Mouse (Mus musculus): ENCODE measurements around the gene Gtf2h3. TPM values are rescaled to one million over a fixed set of nuclear protein-coding genes. Genes with fewer than 3 reads are reported as not detected.

Gtf2h3 gene
- polyA plus RNA-seq (2016; fragmentation: Nextera tagmentation; extraction: Ambion mirVana): 81.4 and 98.7 TPM in 2 replicates

DNA sequence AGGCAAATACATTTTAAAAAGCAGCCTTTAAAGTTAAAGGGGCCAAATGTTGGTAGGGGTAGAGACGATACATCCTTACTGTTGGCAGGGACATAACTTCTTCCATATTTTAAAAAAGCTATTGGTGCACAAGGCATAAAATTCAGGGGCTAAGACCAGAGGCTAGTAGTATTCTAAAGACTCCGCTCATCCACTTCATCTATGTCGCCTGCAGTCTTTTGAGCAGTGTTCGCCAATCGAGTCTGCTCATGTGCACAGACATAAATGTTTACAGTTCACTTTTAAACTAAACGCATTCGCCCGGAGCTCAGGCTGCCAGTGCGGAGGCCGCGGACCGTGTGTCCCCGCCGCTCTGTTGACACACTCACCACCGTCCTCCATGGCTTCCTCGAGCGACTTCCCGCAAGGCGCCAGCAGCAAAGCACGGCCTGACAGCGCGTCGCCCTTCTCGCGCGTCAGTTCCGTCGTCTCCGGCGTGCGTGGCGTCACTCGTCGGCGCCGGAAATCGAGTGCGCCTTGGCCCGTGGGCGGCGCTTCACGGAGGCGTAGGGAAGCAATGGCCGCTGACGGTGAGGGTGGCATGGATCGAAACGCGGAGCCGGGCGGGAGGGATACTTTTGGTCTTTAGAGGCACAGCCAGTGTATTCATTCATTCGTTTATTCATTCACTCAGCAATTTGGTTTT lies at the start of gene Gtf2h3, which contains the start of gene Eif2b1:
Gene Gtf2h3 (plus strand): TSS at position 508 of the 685 bp plus-strand sequence.
Gene Eif2b1 (minus strand): TSS at position 499 of the 685 bp plus-strand sequence.
- Histone ChIP-seq H3K9me3 (no peaks in the 10 kb centered on the region), H3K27me3 (ENCODE audit: insufficient read depth, poor library complexity, severe bottlenecking) (no peaks in the 10 kb centered on the region), H3K4me1 (replicated peaks) (peaks cover 27% of the 10 kb centered on the region), H3K4me3 (peak within 1 kb of the TSS; percentile 86), H3K27ac (peak within 1 kb of the TSS; percentile 79), H3K36me3 (peaks cover 54% of the 10 kb centered on the region)
- peak; percentile 93 for DNase-seq (ENCODE audit: low spot score)
- WGBS: under 1% methylated on average over 51 of the region's 51 CpGs

DNA sequence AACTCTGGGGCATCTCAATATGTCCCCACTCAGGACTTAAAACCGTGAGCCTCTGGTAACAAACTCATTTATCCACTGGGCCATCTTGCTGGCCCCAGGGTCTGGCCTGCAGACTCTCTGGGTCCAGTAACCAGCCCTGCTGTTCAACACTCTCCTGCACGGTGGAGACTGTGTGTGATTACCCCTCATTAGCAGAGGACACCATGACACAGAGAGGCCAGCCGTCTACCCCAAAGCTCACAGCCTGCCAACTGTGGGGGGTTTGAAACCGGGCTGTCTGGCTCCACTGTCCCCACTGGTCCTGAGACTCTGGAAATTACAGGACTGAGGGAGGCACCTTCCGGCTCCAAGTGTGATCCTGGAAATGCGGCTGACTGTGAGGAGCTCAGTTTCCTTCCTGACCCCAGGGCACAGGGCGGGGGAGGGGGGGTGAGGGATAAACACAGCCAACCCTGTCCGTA lies 49.7 kb upstream of the Gtf2h3 start:
- peak overlapping the region; percentile 87 for H3K4me3 ChIP-seq
- H3K27me3 ChIP-seq (ENCODE audit: insufficient read depth, poor library complexity, severe bottlenecking): no peaks in the 10 kb centered on the region
- peak overlapping the region; percentile 80 for H3K27ac ChIP-seq
- H3K9me3 ChIP-seq: no peaks in the 10 kb centered on the region
- H3K36me3 ChIP-seq: peaks cover 30% of the 10 kb centered on the region
- no peak for DNase-seq (ENCODE audit: low spot score)
- 38% methylated on average over 8 of the region's 8 CpGs for WGBS
- H3K4me1 ChIP-seq (replicated peaks): peaks cover 49% of the 10 kb centered on the region

DNA sequence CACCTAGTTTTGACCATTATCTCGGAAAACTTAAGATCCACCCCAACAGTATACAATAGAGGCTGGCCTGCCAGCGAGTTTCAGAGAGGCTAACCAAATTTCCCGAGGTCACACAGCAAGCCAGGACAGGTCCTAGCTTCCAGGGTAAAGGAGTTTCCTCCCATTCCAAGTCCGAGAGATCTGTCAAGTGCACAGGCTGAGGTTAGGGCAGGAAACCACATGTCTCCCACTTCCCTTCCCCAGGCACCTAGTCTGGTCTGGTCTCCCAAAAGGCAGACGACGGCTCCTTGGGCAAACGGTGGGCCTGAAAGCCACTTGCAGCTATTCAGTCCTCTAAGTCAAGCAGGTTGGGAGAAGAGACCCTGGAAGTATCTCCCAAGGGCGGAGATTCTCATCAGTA lies 49.2 kb upstream of the Gtf2h3 start:
- H3K9me3 ChIP-seq: no peaks in the 10 kb centered on the region
- H3K4me1 ChIP-seq (replicated peaks): peaks cover 49% of the 10 kb centered on the region
- no peaks in the 10 kb centered on the region for H3K27me3 ChIP-seq (ENCODE audit: insufficient read depth, poor library complexity, severe bottlenecking)
- WGBS: 67% methylated on average over 8 of the region's 8 CpGs
- H3K4me3 ChIP-seq: peak overlapping the region; percentile 87
- DNase-seq (ENCODE audit: low spot score): no peak
- 0 out of 2 replicates have a peak overlapping the region, but pooled peaks have one; percentile 80 for H3K27ac ChIP-seq
- H3K36me3 ChIP-seq: peaks cover 25% of the 10 kb centered on the region

DNA sequence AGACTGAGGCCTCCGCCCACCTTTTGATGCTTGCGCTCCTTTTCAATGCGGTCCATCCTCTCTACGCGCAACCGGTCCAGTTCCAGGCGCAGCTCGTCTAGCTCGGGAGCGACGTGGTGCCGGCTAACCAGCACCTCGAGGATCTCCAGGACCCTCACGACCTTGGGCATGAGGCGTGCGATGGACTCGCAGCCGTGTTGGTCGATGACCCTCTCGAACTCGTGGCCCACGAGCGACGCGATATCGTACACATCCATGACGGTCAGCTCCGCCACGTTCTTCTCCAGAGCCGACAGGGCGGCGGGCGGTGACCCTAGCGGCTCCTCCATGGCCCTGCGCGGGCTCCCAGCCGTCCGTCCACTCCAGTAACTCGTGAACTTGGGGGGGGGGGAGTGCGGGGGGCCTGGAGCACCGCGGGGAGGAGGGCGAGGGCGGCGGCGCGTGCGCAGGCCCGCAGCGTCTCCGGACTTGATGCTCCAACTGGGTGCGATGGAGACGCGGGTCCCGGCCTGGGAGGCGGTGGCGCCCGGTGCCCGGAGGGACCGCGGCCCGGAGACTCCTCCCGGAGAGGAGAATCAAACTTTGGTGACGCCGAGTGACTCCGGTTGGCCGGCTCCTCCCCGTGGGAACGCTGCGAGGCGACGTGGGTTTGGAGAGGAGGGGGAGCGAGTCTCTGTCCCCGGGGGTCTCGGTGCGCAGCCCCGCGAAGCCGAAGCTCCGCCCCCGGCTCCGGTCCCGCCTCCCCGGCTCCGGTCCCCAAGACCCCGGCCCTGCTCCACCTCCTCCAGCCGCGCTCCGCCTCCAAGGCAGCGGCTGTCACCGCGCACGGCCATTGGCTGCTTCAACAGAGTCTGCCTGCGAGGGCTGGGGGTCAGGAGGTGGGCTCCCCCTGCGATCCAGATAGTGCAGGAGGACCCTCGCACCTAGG lies 48.0 kb upstream of the Gtf2h3 start, which contains the start of gene Rilpl1:
Gene Rilpl1 (minus strand): TSS at position 737 of the 928 bp plus-strand sequence.
- DNase-seq (ENCODE audit: low spot score): peak; percentile 91
- no peaks in the 10 kb centered on the region for H3K27me3 ChIP-seq (ENCODE audit: insufficient read depth, poor library complexity, severe bottlenecking)
- H3K27ac ChIP-seq: peak within 1 kb of the TSS; percentile 96
- no peaks in the 10 kb centered on the region for H3K9me3 ChIP-seq
- H3K36me3 ChIP-seq: peaks cover 14% of the 10 kb centered on the region
- under 1% methylated on average over 95 of the region's 96 CpGs for WGBS
- H3K4me3 ChIP-seq: peak within 1 kb of the TSS; percentile 87
- H3K4me1 ChIP-seq (replicated peaks): peaks cover 49% of the 10 kb centered on the region

DNA sequence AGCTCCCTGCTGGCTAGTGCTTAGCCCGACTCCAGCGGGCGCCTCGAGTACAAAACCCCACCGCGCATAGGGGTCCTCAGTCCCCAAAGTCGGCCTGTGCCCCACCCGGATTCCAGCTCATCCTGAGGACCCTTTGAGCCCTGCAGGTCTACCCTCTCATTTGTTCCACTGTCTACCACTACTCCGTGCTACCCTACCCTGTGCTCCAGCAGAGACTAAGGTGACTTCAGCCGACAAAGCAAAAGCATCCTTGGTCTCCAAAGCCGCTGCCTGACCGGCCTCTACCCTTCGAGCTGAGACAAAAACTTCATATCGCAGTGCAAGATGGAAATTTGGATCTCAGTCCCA lies 47.4 kb upstream of the Gtf2h3 start:
- peak overlapping the region; percentile 87 for H3K4me3 ChIP-seq
- WGBS: 12% methylated on average over 14 of the region's 14 CpGs
- peaks cover 8% of the 10 kb centered on the region; the same call in 1 of the 2 replicates for H3K36me3 ChIP-seq
- H3K9me3 ChIP-seq: no peaks in the 10 kb centered on the region
- peak overlapping the region; percentile 96 for H3K27ac ChIP-seq
- peaks cover 51% of the 10 kb centered on the region for H3K4me1 ChIP-seq (replicated peaks)
- no peaks in the 10 kb centered on the region for H3K27me3 ChIP-seq (ENCODE audit: insufficient read depth, poor library complexity, severe bottlenecking)
- DNase-seq (ENCODE audit: low spot score): no peak

DNA sequence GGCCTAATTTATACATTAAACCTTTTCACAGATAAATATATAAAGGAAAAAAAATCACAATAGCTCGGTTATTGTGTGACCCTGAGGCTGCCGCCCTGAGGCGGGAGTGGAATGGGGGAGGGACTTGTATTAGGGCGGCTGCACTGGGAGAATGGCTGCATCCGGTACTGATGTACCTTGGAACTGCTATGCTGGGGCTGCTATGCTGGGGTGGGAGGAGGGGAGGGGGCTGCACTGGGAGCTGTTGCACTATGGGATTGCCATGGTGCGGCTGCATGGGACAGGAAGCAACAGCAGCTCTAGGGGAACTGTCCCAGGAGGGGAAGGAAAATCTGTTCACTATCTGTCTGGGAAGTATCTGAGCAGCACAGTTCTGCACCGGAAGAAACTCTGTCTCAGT lies 46.5 kb upstream of the Gtf2h3 start:
- 0 out of 2 replicates have a peak, but pooled peaks cover 4% of the 10 kb centered on the region for H3K36me3 ChIP-seq
- peak overlapping the region; percentile 18; the same call in 1 of the 2 replicates for H3K4me3 ChIP-seq
- peak; percentile 31 for DNase-seq (ENCODE audit: low spot score)
- H3K27me3 ChIP-seq (ENCODE audit: insufficient read depth, poor library complexity, severe bottlenecking): no peaks in the 10 kb centered on the region
- peaks cover 57% of the 10 kb centered on the region for H3K4me1 ChIP-seq (replicated peaks)
- peak overlapping the region; percentile 70 for H3K27ac ChIP-seq
- WGBS: 32% methylated on average over 7 of the region's 7 CpGs
- no peaks in the 10 kb centered on the region for H3K9me3 ChIP-seq

DNA sequence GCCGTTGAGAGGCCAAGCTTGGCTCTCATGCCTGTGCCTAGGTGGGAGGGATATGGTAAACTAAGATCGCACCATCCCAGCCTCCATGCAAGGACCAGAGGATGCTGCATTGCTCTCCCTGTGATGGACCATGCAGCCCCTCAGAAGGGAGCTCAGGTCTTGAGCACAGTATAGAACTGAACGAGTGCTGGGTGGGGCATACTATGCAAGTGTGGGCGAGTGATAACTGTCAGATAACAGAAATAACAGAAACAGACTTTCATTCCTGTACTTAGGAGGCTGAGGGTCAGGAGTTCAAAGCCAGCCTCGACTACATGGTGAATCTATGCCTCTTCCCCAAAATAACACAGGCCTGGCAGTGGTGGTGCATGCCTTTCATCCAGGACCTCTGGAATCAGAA lies 43.9 kb upstream of the Gtf2h3 start:
- peaks cover 35% of the 10 kb centered on the region for H3K4me1 ChIP-seq (replicated peaks)
- H3K9me3 ChIP-seq: no peaks in the 10 kb centered on the region
- 0 out of 2 replicates have a peak, but pooled peaks cover 4% of the 10 kb centered on the region for H3K36me3 ChIP-seq
- no peak overlapping the region for H3K27ac ChIP-seq
- H3K4me3 ChIP-seq: no peak overlapping the region
- H3K27me3 ChIP-seq (ENCODE audit: insufficient read depth, poor library complexity, severe bottlenecking): no peaks in the 10 kb centered on the region
- no peak for DNase-seq (ENCODE audit: low spot score)
- WGBS: 77% methylated on average over 5 of the region's 5 CpGs

DNA sequence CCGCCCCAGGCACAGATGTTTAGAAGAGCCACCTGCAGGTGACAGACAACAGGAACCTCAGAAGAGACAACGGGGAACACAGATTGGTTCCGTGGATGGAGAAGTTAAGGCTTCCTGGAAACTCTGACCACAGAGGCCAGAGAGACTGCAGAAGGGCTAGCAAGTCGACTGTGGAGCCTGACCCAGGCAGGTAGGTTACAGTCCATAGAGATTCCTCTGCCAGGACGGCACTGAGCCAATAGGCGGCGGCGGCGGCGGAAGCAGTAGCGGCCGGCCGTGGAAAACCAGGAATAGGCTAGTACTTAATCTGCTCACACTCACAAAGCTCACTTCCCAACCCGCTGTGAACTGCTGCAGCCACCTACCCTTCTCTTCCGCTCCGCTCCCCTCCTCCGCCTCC lies 42.2 kb upstream of the Gtf2h3 start:
- Histone ChIP-seq H3K27me3 (ENCODE audit: insufficient read depth, poor library complexity, severe bottlenecking) (no peaks in the 10 kb centered on the region), H3K36me3 (no peaks in the 10 kb centered on the region), H3K27ac (peak overlapping the region; percentile 67; the same call in 1 of the 2 replicates), H3K4me1 (replicated peaks) (peaks cover 23% of the 10 kb centered on the region), H3K9me3 (no peaks in the 10 kb centered on the region), H3K4me3 (peak overlapping the region; percentile 26)
- DNase-seq (ENCODE audit: low spot score): peak; percentile 28
- 8% methylated on average over 17 of the region's 17 CpGs for WGBS

DNA sequence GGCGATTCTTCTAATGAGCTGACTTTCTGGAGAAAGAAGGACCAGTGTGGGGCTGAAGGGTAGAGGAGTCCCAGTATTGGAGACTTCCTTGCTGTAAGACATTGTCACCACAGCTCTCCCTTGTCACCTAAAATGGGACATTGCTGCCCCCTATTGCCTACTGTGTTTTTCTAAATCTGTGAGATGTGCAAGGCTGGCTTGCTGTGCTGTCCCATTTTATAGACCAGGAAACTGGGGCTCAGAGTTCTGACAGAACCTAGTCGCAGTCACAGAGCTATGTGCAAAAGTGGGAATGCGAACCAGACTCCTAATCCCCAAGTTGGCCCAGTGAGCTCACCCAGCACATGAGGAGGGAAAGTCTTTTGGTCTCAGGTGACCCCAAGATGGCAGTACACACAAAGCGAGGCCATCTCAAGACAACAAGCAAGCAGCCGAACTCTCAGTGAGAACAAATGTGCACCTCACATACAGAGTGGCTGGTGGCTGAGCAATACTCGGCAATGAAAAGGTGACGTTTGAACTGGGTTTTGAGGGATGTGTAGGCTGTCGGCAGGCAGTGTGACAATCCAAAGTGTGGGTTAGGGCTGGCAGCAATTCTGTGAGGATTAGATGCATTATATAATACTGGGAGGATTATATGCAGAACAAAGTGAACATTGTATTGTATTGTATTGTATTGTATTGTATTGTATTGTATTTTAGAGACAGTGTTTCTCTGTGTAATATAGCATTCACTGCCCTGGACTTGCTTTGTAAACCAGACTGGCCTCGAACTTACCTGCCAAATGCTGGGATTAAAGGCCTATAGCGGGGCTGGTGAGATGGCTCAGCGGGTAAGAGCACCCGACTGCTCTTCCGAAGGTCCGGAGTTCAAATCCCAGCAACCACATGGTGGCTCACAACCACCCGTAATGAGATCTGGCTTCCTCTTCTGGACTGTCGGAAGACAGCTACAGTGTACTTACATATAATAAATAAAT lies 39.8 kb upstream of the Gtf2h3 start:
- Histone ChIP-seq H3K27ac (no peak overlapping the region), H3K27me3 (ENCODE audit: insufficient read depth, poor library complexity, severe bottlenecking) (no peaks in the 10 kb centered on the region), H3K9me3 (no peaks in the 10 kb centered on the region), H3K36me3 (peaks cover 20% of the 10 kb centered on the region), H3K4me3 (no peak overlapping the region), H3K4me1 (replicated peaks) (peaks cover 22% of the 10 kb centered on the region)
- no peak for DNase-seq (ENCODE audit: low spot score)
- 77% methylated on average over 16 of the region's 16 CpGs for WGBS

DNA sequence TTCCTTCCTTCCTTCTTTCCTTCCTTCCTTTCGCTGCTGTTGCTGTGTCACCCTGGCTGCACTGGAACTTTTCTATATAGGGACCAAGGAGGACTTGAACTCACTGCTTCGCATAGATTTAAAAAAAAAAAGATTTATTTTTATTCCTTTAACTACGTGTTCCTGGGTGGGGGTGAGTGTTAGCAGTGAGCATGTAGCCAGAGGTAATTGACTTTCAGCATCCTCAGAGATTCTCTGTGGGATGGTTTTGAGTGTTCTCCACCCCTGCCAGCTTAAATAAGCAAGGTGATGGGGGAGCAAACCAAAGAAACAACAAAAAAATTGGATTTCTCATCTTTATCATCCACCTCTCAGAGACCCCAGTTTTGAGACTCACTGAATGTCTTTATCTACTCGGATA lies 39.0 kb upstream of the Gtf2h3 start:
- H3K36me3 ChIP-seq: peaks cover 28% of the 10 kb centered on the region
- peak overlapping the region; percentile 95 for H3K4me3 ChIP-seq
- no peaks in the 10 kb centered on the region for H3K27me3 ChIP-seq (ENCODE audit: insufficient read depth, poor library complexity, severe bottlenecking)
- H3K4me1 ChIP-seq (replicated peaks): peaks cover 22% of the 10 kb centered on the region
- peak overlapping the region; percentile 91 for H3K27ac ChIP-seq
- 72% methylated on average over 4 of the region's 4 CpGs for WGBS
- no peaks in the 10 kb centered on the region for H3K9me3 ChIP-seq
- no peak for DNase-seq (ENCODE audit: low spot score)

DNA sequence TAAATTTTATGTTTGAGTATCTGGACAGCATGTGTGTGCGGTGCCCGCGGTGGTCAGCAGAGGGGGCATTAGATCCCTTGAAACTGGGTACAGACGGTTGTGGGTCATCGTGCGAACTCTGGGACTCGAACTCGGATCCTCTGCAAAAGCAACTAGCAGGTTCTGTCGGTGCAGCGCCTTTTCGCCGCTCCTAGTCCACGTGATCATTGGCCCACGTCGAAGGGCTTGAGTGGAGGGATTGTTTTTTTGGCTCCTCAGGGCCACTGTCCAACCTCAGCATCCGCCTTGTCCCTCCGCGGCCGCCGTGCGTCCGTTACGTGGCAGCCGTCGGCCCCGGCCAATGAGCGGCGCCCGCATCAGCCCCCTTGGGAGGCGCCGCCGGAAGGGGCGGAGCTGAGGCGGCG lies 38.6 kb upstream of the Gtf2h3 start, which contains the start of gene Tmed2:
Gene Tmed2 (plus strand): TSS at position 313 of the 404 bp plus-strand sequence.
- H3K4me3 ChIP-seq: peak within 1 kb of the TSS; percentile 95
- H3K4me1 ChIP-seq (replicated peaks): peaks cover 22% of the 10 kb centered on the region
- under 1% methylated on average over 35 of the region's 35 CpGs for WGBS
- peak within 1 kb of the TSS; percentile 91 for H3K27ac ChIP-seq
- DNase-seq (ENCODE audit: low spot score): peak; percentile 94
- no peaks in the 10 kb centered on the region for H3K9me3 ChIP-seq
- peaks cover 32% of the 10 kb centered on the region for H3K36me3 ChIP-seq
- no peaks in the 10 kb centered on the region for H3K27me3 ChIP-seq (ENCODE audit: insufficient read depth, poor library complexity, severe bottlenecking)

Data from hindbrain, embryonic 10.5 days (tissue).